ENCODE assay signal across 8 mouse cellular contexts in genomic region chr11:98717904-98718303, GRCm38 (mm10). TPM values are rescaled to one million over a fixed set of nuclear protein-coding genes. Genes with fewer than 3 reads are reported as not detected.
DNase-seq lines count a peak whose midpoint lies in the region; ATAC-seq and TF ChIP-seq lines count a peak whose summit lies in the region.

No protein-coding gene starts in this region.

- peak; percentile 72 for TF ChIP-seq CTCF in heart, postnatal 0 days (IDR thresholded peaks at IDR 0.05; ENCODE audit: low read depth)

- no peak overlapping the region for H3K4me3 ChIP-seq in embryonic facial prominence, embryonic 14.5 days (ENCODE audit: low read depth, low read length)
- no peak overlapping the region for H3K4me3 ChIP-seq in heart, postnatal 0 days (ENCODE audit: low read depth, low read length)

- peak; percentile 28; the same call in 1 of the 2 replicates for ATAC-seq in embryonic facial prominence, embryonic 14.5 days (ENCODE audit: low read depth)
- ATAC-seq in heart, postnatal 0 days (ENCODE audit: insufficient read depth, low read depth): no peak

- no peaks in the 10 kb centered on the region for H3K9me3 ChIP-seq in embryonic facial prominence, embryonic 14.5 days (ENCODE audit: control insufficient read depth, low read length)
- H3K9me3 ChIP-seq in heart, postnatal 0 days (replicated peaks; ENCODE audit: control insufficient read depth, low read length): no peaks in the 10 kb centered on the region

- no peaks in the 10 kb centered on the region for H3K27me3 ChIP-seq in embryonic facial prominence, embryonic 14.5 days (replicated peaks; ENCODE audit: control insufficient read depth, insufficient read depth, low read length)
- no peaks in the 10 kb centered on the region for H3K27me3 ChIP-seq in heart, postnatal 0 days (ENCODE audit: control insufficient read depth, insufficient read depth, low read length)

- peaks cover 14% of the 10 kb centered on the region for H3K4me1 ChIP-seq in embryonic facial prominence, embryonic 14.5 days (ENCODE audit: control insufficient read depth, insufficient read depth, low read length)
- peaks cover 17% of the 10 kb centered on the region; the same call in 1 of the 2 replicates for H3K4me1 ChIP-seq in heart, postnatal 0 days (ENCODE audit: control insufficient read depth, insufficient read depth)

- peak; percentile 72 for DNase-seq in heart, adult 8-10 months (ENCODE audit: low spot score)
- DNase-seq in heart, postnatal 25 days (ENCODE audit: low spot score): no peak
- DNase-seq in adrenal gland, postnatal 25 days: peak; percentile 75
- DNase-seq in embryonic facial prominence, embryonic 14.5 days (ENCODE audit: low spot score): peak; percentile 47
- DNase-seq in heart, postnatal 0 days (ENCODE audit: low spot score): no peak
- peak; percentile 75 to 82 for DNase-seq in layer of hippocampus, postnatal 25 days (ENCODE audit: extremely low spot score in 1 of 2, low spot score in 1 of 2)
- DNase-seq in lung, postnatal 36 days: peak; percentile 81
- DNase-seq in spleen, postnatal 36 days (ENCODE audit: low spot score in 2 of 2): peak; percentile 28 to 38

- H3K36me3 ChIP-seq in embryonic facial prominence, embryonic 14.5 days (ENCODE audit: control insufficient read depth, insufficient read depth, low read length): peaks cover 41% of the 10 kb centered on the region
- peaks cover 41% of the 10 kb centered on the region for H3K36me3 ChIP-seq in heart, postnatal 0 days (replicated peaks; ENCODE audit: control insufficient read depth, insufficient read depth, low read length)

- 0 out of 2 replicates have a peak overlapping the region, but pooled peaks have one; percentile 33 for H3K27ac ChIP-seq in embryonic facial prominence, embryonic 14.5 days (replicated peaks; ENCODE audit: low read depth, low read length)
- H3K27ac ChIP-seq in heart, postnatal 0 days (ENCODE audit: low read depth): no peak overlapping the region

- H3K4me2 ChIP-seq in embryonic facial prominence, embryonic 14.5 days (ENCODE audit: low read depth, low read length): no peak overlapping the region
- H3K4me2 ChIP-seq in heart, postnatal 0 days (ENCODE audit: low read depth, low read length): no peak overlapping the region

- intact Hi-C loops in heart, postnatal 25 days (cut with DNase I): no loop called here

- peak overlapping the region; percentile 19; the same call in 1 of the 2 replicates for H3K9ac ChIP-seq in embryonic facial prominence, embryonic 14.5 days (ENCODE audit: low read depth, low read length)
- H3K9ac ChIP-seq in heart, postnatal 0 days (replicated peaks; ENCODE audit: low read depth, low read length): no peak overlapping the region; the same call in 1 of the 2 replicates

- WGBS in embryonic facial prominence, embryonic 14.5 days: 23% methylated on average over 13 of the region's 13 CpGs
- 15% methylated on average over 13 of the region's 13 CpGs for WGBS in heart, postnatal 0 days

- no peak for TF ChIP-seq EP300 in heart, postnatal 0 days (IDR thresholded peaks at IDR 0.05; ENCODE audit: low read depth)

RNA-seq across cellular contexts. Expression of gene Med24, which starts 11.3 kb away (rescaled TPM):
- 10 to 100 TPM; 44.4 to 49.9 (median 46.8) TPM for total RNA-seq in heart, adult 8-10 months (2022)
- 10 to 100 TPM; 45.2 to 48.8 TPM for total RNA-seq in heart, postnatal 25 days (2021)
- total RNA-seq in adrenal gland, postnatal 25 days (2021): 40.9 and 61.5 TPM in 2 replicates
- 40.7 and 49.0 TPM in 2 replicates for polyA plus RNA-seq in embryonic facial prominence, embryonic 14.5 days (2014; fragmentation: Nextera tagmentation; extraction: Ambion mirVana)
- 39.9 and 48.0 TPM in 2 replicates for total RNA-seq in heart, postnatal 0 days (2014; rRNA removed; ENCODE audit: low replicate concordance)
- 21.9 and 23.3 TPM in 2 replicates for polyA plus RNA-seq in heart, postnatal 0 days (2015; fragmentation: Nextera tagmentation; extraction: Ambion mirVana)
- 100 to 1,000 TPM; 118 to 130 TPM for total RNA-seq in layer of hippocampus, postnatal 25 days (2021)

RNA-seq across cellular contexts. Expression of gene Csf3, which starts 16.8 kb away (rescaled TPM):
- not detected for total RNA-seq in heart, adult 8-10 months (2022)
- not detected for total RNA-seq in heart, postnatal 25 days (2021)
- total RNA-seq in adrenal gland, postnatal 25 days (2021): not detected in 2 replicates
- not detected in 2 replicates for polyA plus RNA-seq in embryonic facial prominence, embryonic 14.5 days (2014; fragmentation: Nextera tagmentation; extraction: Ambion mirVana)
- 0.23 TPM in 1 of 2 replicates, not detected in the other for total RNA-seq in heart, postnatal 0 days (2014; rRNA removed; ENCODE audit: low replicate concordance)
- not detected in 2 replicates for polyA plus RNA-seq in heart, postnatal 0 days (2015; fragmentation: Nextera tagmentation; extraction: Ambion mirVana)
- total RNA-seq in layer of hippocampus, postnatal 25 days (2021): not detected

RNA-seq across cellular contexts. Expression of gene Thra, which starts 22.5 kb away (rescaled TPM):
- 10 to 100 TPM; 92.5 to 98.4 (median 95.1) TPM for total RNA-seq in heart, adult 8-10 months (2022)
- 100 to 1,000 TPM; 102 to 117 TPM for total RNA-seq in heart, postnatal 25 days (2021)
- 82.5 and 89.4 TPM in 2 replicates for total RNA-seq in adrenal gland, postnatal 25 days (2021)
- 57.7 and 62.2 TPM in 2 replicates for polyA plus RNA-seq in embryonic facial prominence, embryonic 14.5 days (2014; fragmentation: Nextera tagmentation; extraction: Ambion mirVana)
- 188 and 234 TPM in 2 replicates for total RNA-seq in heart, postnatal 0 days (2014; rRNA removed; ENCODE audit: low replicate concordance)
- polyA plus RNA-seq in heart, postnatal 0 days (2015; fragmentation: Nextera tagmentation; extraction: Ambion mirVana): 40.8 and 44.0 TPM in 2 replicates
- 1,000 to 10,000 TPM; 1,027 to 1,094 TPM for total RNA-seq in layer of hippocampus, postnatal 25 days (2021)

RNA-seq across cellular contexts. Expression of gene Psmd3, which starts 35.5 kb away (rescaled TPM):
- 100 to 1,000 TPM in 1 of 4 experiments, 10 to 100 TPM in 3; 95.0 to 106 (median 99.1) TPM for total RNA-seq in heart, adult 8-10 months (2022)
- 100 to 1,000 TPM in 1 of 2 experiments, 10 to 100 TPM in 1; 98.7 to 104 TPM for total RNA-seq in heart, postnatal 25 days (2021)
- 134 and 138 TPM in 2 replicates for total RNA-seq in adrenal gland, postnatal 25 days (2021)
- polyA plus RNA-seq in embryonic facial prominence, embryonic 14.5 days (2014; fragmentation: Nextera tagmentation; extraction: Ambion mirVana): 136 and 146 TPM in 2 replicates
- 96.4 and 130 TPM in 2 replicates for total RNA-seq in heart, postnatal 0 days (2014; rRNA removed; ENCODE audit: low replicate concordance)
- 134 and 147 TPM in 2 replicates for polyA plus RNA-seq in heart, postnatal 0 days (2015; fragmentation: Nextera tagmentation; extraction: Ambion mirVana)
- 100 to 1,000 TPM; 127 to 128 TPM for total RNA-seq in layer of hippocampus, postnatal 25 days (2021)

RNA-seq across cellular contexts. Expression of gene Gsdma, which starts 53.8 kb away (rescaled TPM):
- under 1 TPM in 2 of 4 experiments, not detected in 2; 0.14 to 0.16 TPM for total RNA-seq in heart, adult 8-10 months (2022)
- not detected for total RNA-seq in heart, postnatal 25 days (2021)
- total RNA-seq in adrenal gland, postnatal 25 days (2021): not detected in 2 replicates
- 0.64 and 2.0 TPM in 2 replicates for polyA plus RNA-seq in embryonic facial prominence, embryonic 14.5 days (2014; fragmentation: Nextera tagmentation; extraction: Ambion mirVana)
- total RNA-seq in heart, postnatal 0 days (2014; rRNA removed; ENCODE audit: low replicate concordance): not detected in 2 replicates
- not detected in 2 replicates for polyA plus RNA-seq in heart, postnatal 0 days (2015; fragmentation: Nextera tagmentation; extraction: Ambion mirVana)
- total RNA-seq in layer of hippocampus, postnatal 25 days (2021): not detected

Comparison
In these comparisons a context has a peak if more than half of its experiments do, and no peak if none do; other contexts are left out.
1. DNase-seq: peak in heart, adult 8-10 months (single experiment), adrenal gland, postnatal 25 days (single experiment), embryonic facial prominence, embryonic 14.5 days (single experiment), layer of hippocampus, postnatal 25 days (2 of 2), lung, postnatal 36 days (single experiment) and spleen, postnatal 36 days (2 of 2); none in heart, postnatal 25 days (single experiment) and heart, postnatal 0 days (single experiment).